Mouse (Mus musculus): ENCODE data around the gene Zfp667. TPM values are rescaled to one million over a fixed set of nuclear protein-coding genes. Genes with fewer than 3 reads are reported as not detected.
A peak's percentile ranks its signal among the peaks of the same experiment; 100 is the strongest.
"Not testable (repeated sequence)": the region's sequence is repeated elsewhere in the genome, so short reads cannot be mapped to it uniquely, and the experiment has no call there.

Zfp667 gene
- polyA plus RNA-seq, 1 experiment from 2014 or later: 14.5 TPM

DNA sequence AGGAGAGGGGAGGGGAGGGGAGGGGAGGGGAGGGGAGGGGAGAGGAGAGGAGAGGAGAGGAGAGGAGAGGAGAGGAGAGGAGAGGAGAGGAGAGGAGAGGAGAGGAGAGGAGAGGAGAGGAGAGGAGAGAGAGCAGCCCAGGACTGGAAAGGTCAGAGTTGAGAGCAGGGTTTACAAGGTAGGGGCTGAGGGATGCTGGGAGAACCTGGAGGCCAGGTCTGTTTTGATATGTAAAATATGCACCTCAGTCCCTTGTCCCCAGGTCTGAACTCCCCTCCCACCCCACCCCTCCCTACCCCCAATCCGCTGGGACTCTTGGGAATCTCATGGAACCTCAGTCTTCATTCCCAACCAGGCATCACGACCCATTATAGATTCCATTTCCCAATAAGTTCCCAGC is 26.4 kb upstream of the Zfp667 start:
- not testable (repeated sequence) for H3K4me3 ChIP-seq (ENCODE audit: low read length); H3K9ac ChIP-seq (ENCODE audit: low read depth, low read length); H3K27ac ChIP-seq (ENCODE audit: low read depth, low read length); ATAC-seq; H3K36me3 ChIP-seq (ENCODE audit: control insufficient read depth, insufficient read depth, low read length); H3K4me1 ChIP-seq (ENCODE audit: control insufficient read depth, insufficient read depth, low read depth, low read length); H3K4me2 ChIP-seq (ENCODE audit: low read length); H3K9me3 ChIP-seq (ENCODE audit: control insufficient read depth, low read length); H3K27me3 ChIP-seq (replicated peaks; ENCODE audit: control insufficient read depth, insufficient read depth, low read length)
- 50% methylated on average over 2 of the region's 2 CpGs for WGBS

- WGBS: 82% methylated on average over 3 of the region's 3 CpGs
Measured at GRCm38 (mm10) chr7:6262120-6262519, 24.3 kb upstream of the Zfp667 start.

GRCm38 (mm10) chr7:6262984-6263383 is 23.4 kb upstream of the Zfp667 start:
- WGBS: 90% methylated on average over 4 of the region's 4 CpGs
- Histone ChIP-seq H3K4me2 (ENCODE audit: low read length) (no peak overlapping the region), H3K4me1 (ENCODE audit: control insufficient read depth, insufficient read depth, low read depth, low read length) (no peaks in the 10 kb centered on the region), H3K4me3 (ENCODE audit: low read length) (no peak overlapping the region), H3K9me3 (ENCODE audit: control insufficient read depth, low read length) (no peaks in the 10 kb centered on the region), H3K36me3 (ENCODE audit: control insufficient read depth, insufficient read depth, low read length) (no peaks in the 10 kb centered on the region), H3K27ac (ENCODE audit: low read depth, low read length) (no peak overlapping the region), H3K9ac (ENCODE audit: low read depth, low read length) (no peak overlapping the region), H3K27me3 (replicated peaks; ENCODE audit: control insufficient read depth, insufficient read depth, low read length) (no peaks in the 10 kb centered on the region)
- ATAC-seq: no peak

More at GRCm38 (mm10) chr7:6262120-6262519, 24.3 kb upstream of the Zfp667 start:
- H3K9ac ChIP-seq (ENCODE audit: low read depth, low read length): no peak overlapping the region
- no peak for ATAC-seq
- no peaks in the 10 kb centered on the region for H3K9me3 ChIP-seq (ENCODE audit: control insufficient read depth, low read length)
- no peaks in the 10 kb centered on the region for H3K27me3 ChIP-seq (replicated peaks; ENCODE audit: control insufficient read depth, insufficient read depth, low read length)
- H3K27ac ChIP-seq (ENCODE audit: low read depth, low read length): no peak overlapping the region
- H3K4me3 ChIP-seq (ENCODE audit: low read length): no peak overlapping the region
- H3K4me2 ChIP-seq (ENCODE audit: low read length): no peak overlapping the region
- no peaks in the 10 kb centered on the region for H3K36me3 ChIP-seq (ENCODE audit: control insufficient read depth, insufficient read depth, low read length)
- no peaks in the 10 kb centered on the region for H3K4me1 ChIP-seq (ENCODE audit: control insufficient read depth, insufficient read depth, low read depth, low read length)

DNA sequence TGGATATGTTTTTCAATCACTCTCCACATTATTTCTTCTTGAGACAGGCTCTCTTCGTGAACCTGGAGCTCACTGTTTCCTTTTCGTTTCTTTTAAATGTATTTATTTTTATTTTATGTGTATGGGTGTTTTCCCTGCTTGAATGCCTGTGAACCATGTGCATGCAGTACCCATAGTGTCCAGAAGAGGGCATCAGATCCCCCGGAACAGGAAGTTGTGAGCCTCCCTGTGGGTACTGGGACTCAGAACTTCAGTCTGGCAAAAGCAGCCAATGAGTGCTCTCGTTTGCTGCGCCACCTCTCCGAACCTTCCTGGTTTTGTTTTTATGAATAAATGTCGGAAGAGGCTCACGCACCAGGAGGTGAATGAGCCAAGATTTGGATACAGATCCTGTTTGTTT is 20.7 kb upstream of the Zfp667 start:
- no peaks in the 10 kb centered on the region for H3K36me3 ChIP-seq (ENCODE audit: control insufficient read depth, insufficient read depth, low read length)
- no peaks in the 10 kb centered on the region for H3K9me3 ChIP-seq (ENCODE audit: control insufficient read depth, low read length)
- ATAC-seq: no peak
- no peaks in the 10 kb centered on the region for H3K27me3 ChIP-seq (replicated peaks; ENCODE audit: control insufficient read depth, insufficient read depth, low read length)
- no peak overlapping the region for H3K9ac ChIP-seq (ENCODE audit: low read depth, low read length)
- H3K4me3 ChIP-seq (ENCODE audit: low read length): no peak overlapping the region
- H3K4me1 ChIP-seq (ENCODE audit: control insufficient read depth, insufficient read depth, low read depth, low read length): no peaks in the 10 kb centered on the region
- H3K4me2 ChIP-seq (ENCODE audit: low read length): no peak overlapping the region
- no peak overlapping the region for H3K27ac ChIP-seq (ENCODE audit: low read depth, low read length)
- 67% methylated on average over 8 of the region's 8 CpGs for WGBS

DNA sequence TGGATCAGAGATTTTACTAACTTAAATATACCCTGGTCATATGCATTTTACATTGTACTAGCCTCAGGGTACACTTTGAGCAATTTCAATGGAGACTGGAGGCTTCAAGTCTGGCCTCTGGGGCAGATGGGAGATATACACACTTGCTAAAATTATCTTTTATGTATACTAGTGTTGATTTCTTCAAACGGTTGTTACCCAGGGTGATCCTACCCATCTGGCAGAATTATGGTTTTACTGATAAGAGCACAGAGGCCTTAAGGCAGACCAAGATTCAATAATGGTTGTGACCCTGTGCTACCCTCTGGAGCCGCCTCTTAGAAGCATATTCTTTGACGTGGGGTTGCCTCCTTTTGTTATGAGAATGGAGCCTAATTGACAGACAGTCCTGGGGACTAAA is 8.5 kb upstream of the Zfp667 start:
- no peak for ATAC-seq
- Histone ChIP-seq H3K4me1 (ENCODE audit: control insufficient read depth, insufficient read depth, low read depth, low read length) (no peaks in the 10 kb centered on the region), H3K9me3 (ENCODE audit: control insufficient read depth, low read length) (no peaks in the 10 kb centered on the region), H3K27me3 (replicated peaks; ENCODE audit: control insufficient read depth, insufficient read depth, low read length) (no peaks in the 10 kb centered on the region), H3K9ac (ENCODE audit: low read depth, low read length) (no peak overlapping the region), H3K4me2 (ENCODE audit: low read length) (no peak overlapping the region), H3K27ac (ENCODE audit: low read depth, low read length) (no peak overlapping the region), H3K4me3 (ENCODE audit: low read length) (no peak overlapping the region), H3K36me3 (ENCODE audit: control insufficient read depth, insufficient read depth, low read length) (no peaks in the 10 kb centered on the region)
- 59% methylated on average over 3 of the region's 3 CpGs for WGBS

DNA sequence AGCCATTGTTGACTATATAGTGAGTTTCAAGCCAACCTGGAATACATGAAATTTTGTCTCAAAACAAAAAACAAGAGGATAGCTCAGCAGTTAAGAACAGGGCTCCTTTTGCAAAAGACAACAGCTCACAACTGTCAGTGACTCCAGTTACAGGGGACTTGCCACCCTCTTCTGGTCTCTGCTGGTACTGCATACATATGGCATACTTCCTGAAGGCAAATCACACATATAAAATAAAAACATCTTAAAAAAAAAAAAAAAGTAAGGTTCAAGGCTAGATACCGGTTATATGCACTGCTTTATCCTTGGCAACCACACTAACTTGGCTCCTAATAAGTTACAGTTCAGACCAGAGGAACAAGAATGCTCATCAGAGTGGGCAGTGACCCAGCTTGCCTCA is 3.6 kb upstream of the Zfp667 start:
- no peaks in the 10 kb centered on the region for H3K36me3 ChIP-seq (ENCODE audit: control insufficient read depth, insufficient read depth, low read length)
- H3K4me1 ChIP-seq (ENCODE audit: control insufficient read depth, insufficient read depth, low read depth, low read length): peaks cover 10% of the 10 kb centered on the region
- H3K4me2 ChIP-seq (ENCODE audit: low read length): peak overlapping the region; percentile 61
- peak overlapping the region; percentile 70; the same call in 1 of the 2 replicates for H3K9ac ChIP-seq (ENCODE audit: low read depth, low read length)
- H3K4me3 ChIP-seq (ENCODE audit: low read length): peak overlapping the region; percentile 58
- H3K27ac ChIP-seq (ENCODE audit: low read depth, low read length): peak overlapping the region; percentile 84; the same call in 1 of the 2 replicates
- no peak for ATAC-seq
- H3K27me3 ChIP-seq (replicated peaks; ENCODE audit: control insufficient read depth, insufficient read depth, low read length): no peaks in the 10 kb centered on the region
- no peaks in the 10 kb centered on the region for H3K9me3 ChIP-seq (ENCODE audit: control insufficient read depth, low read length)
- WGBS: 4% methylated on average over 1 of the region's 1 CpGs

DNA sequence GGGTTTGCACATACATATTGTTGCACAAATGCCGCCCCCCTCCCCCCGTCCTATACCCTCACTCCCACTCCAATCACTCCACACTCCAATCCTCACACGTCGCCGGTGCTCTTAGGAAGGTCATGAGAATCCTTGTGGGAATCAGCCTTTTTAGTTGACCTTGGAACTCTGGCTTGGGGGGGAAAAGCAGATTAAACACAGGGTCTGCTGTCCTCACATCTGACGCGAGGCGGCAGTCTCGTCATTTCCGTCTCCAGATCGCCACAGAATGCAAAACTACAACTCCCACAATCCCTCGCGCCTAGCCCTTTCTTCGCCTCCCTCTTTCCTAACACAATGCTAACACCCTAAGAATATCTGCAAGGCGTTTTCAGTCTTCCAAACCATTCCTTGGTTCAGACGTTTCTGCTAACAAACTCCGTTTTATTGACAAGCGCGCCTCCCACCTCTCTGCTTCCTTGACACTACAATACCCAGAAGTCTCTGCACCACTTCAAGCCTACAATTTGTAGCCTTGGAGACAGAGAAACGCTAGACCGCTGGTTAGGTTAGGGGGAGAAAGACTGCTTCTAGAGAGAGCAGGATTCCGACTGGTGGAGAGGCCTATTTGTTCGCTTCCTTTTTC is 2.8 kb upstream of the Zfp667 start:
- Histone ChIP-seq H3K4me1 (ENCODE audit: control insufficient read depth, insufficient read depth, low read depth, low read length) (peaks cover 18% of the 10 kb centered on the region), H3K4me3 (ENCODE audit: low read length) (peak overlapping the region; percentile 58), H3K27ac (ENCODE audit: low read depth, low read length) (peak overlapping the region; percentile 84), H3K4me2 (ENCODE audit: low read length) (peak overlapping the region; percentile 61), H3K27me3 (replicated peaks; ENCODE audit: control insufficient read depth, insufficient read depth, low read length) (no peaks in the 10 kb centered on the region), H3K9ac (ENCODE audit: low read depth, low read length) (peak overlapping the region; percentile 70), H3K9me3 (ENCODE audit: control insufficient read depth, low read length) (no peaks in the 10 kb centered on the region), H3K36me3 (ENCODE audit: control insufficient read depth, insufficient read depth, low read length) (no peaks in the 10 kb centered on the region)
- ATAC-seq: peak; percentile 79
- 2% methylated on average over 23 of the region's 23 CpGs for WGBS

DNA sequence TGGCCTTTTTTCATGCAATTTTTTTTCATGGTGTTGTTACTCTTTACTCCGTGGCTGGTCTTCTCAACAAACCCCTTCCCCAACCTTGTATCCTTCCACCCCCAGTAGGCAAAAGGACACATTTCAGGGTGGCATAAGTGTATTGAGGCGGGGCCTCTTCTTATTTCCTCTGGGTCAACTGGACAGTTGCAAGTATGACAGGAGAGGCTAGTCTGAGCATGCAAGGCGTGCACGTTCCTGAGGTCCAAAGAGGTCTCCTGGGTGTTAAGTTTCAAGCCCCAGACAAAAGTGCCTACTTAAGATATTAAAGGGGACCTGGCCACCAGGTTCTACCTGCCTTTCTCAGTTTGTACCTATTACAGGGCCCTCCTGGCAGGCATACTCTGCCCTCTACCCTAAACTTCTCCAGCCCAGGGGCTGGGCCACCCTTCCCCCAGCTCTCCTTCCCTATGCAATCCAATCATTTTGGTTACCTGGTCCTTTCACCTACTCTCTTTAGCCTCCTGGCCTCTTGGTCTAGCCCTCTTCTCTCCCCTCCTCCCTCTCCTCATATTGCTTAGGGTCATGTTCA is 1.9 kb upstream of the Zfp667 start:
- Histone ChIP-seq H3K4me1 (ENCODE audit: control insufficient read depth, insufficient read depth, low read depth, low read length) (peaks cover 19% of the 10 kb centered on the region), H3K4me2 (ENCODE audit: low read length) (no peak overlapping the region; the same call in 1 of the 2 replicates), H3K36me3 (ENCODE audit: control insufficient read depth, insufficient read depth, low read length) (no peaks in the 10 kb centered on the region), H3K9me3 (ENCODE audit: control insufficient read depth, low read length) (no peaks in the 10 kb centered on the region), H3K27ac (ENCODE audit: low read depth, low read length) (no peak overlapping the region), H3K27me3 (replicated peaks; ENCODE audit: control insufficient read depth, insufficient read depth, low read length) (no peaks in the 10 kb centered on the region), H3K9ac (ENCODE audit: low read depth, low read length) (no peak overlapping the region; the same call in 1 of the 2 replicates), H3K4me3 (ENCODE audit: low read length) (no peak overlapping the region)
- no peak for ATAC-seq
- 91% methylated on average over 4 of the region's 4 CpGs for WGBS

GRCm38 (mm10) chr7:6285366-6285765 is 1.0 kb upstream of the Zfp667 start:
- 91% methylated on average over 6 of the region's 6 CpGs for WGBS
- peak overlapping the region; percentile 80 for H3K27ac ChIP-seq (ENCODE audit: low read depth, low read length)

More at GRCm38 (mm10) chr7:6285366-6285765, 1.0 kb upstream of the Zfp667 start:
- no peaks in the 10 kb centered on the region for H3K27me3 ChIP-seq (replicated peaks; ENCODE audit: control insufficient read depth, insufficient read depth, low read length)
- H3K4me2 ChIP-seq (ENCODE audit: low read length): peak overlapping the region; percentile 73
- no peak overlapping the region for H3K4me3 ChIP-seq (ENCODE audit: low read length)
- H3K9ac ChIP-seq (ENCODE audit: low read depth, low read length): no peak overlapping the region
- H3K9me3 ChIP-seq (ENCODE audit: control insufficient read depth, low read length): no peaks in the 10 kb centered on the region
- H3K4me1 ChIP-seq (ENCODE audit: control insufficient read depth, insufficient read depth, low read depth, low read length): peaks cover 19% of the 10 kb centered on the region
- H3K36me3 ChIP-seq (ENCODE audit: control insufficient read depth, insufficient read depth, low read length): no peaks in the 10 kb centered on the region
- ATAC-seq: no peak
